Mouse (Mus musculus) thymus, adult 18-20 months (tissue): ENCODE results near the gene Gm12166.

ENCODE experiments used
- DNase-seq, 2 experiments: peaks; one replicate each; pipeline ENCODE4 v3.0.0; 2022; ENCODE audit warnings: mixed read lengths in 2 of 2

Gm12166 gene

GRCm38 (mm10) chr11:46073061-46073849 is 21.1 kb upstream of the Gm12166 start:
- no peak for DNase-seq

- DNase-seq = no peak
Measured at GRCm38 (mm10) chr11:46072466-46073060, 20.4 kb upstream of the Gm12166 start.

GRCm38 (mm10) chr11:46070789-46071188 is 18.7 kb upstream of the Gm12166 start:
- no peak for DNase-seq

GRCm38 (mm10) chr11:46070161-46070560 is 18.0 kb upstream of the Gm12166 start:
- DNase-seq = no peak

GRCm38 (mm10) chr11:46069408-46070003 is 17.4 kb upstream of the Gm12166 start:
- no peak for DNase-seq

GRCm38 (mm10) chr11:46068756-46069407 is 16.8 kb upstream of the Gm12166 start:
- DNase-seq = no peak

GRCm38 (mm10) chr11:46067371-46068060 is 15.4 kb upstream of the Gm12166 start:
- no peak for DNase-seq

- no peak for DNase-seq
Measured at GRCm38 (mm10) chr11:46065201-46066011, 13.3 kb upstream of the Gm12166 start.

- DNase-seq = no peak
Measured at GRCm38 (mm10) chr11:46064767-46065166, 12.6 kb upstream of the Gm12166 start.

- no peak for DNase-seq
Measured at GRCm38 (mm10) chr11:46062993-46063731, 11.0 kb upstream of the Gm12166 start.

- DNase-seq = no peak
Measured at GRCm38 (mm10) chr11:46062569-46062968, 10.4 kb upstream of the Gm12166 start.

GRCm38 (mm10) chr11:46061776-46062445 is 9.8 kb upstream of the Gm12166 start:
- DNase-seq = no peak

- no peak for DNase-seq
Measured at GRCm38 (mm10) chr11:46060651-46061020, 8.5 kb upstream of the Gm12166 start.

GRCm38 (mm10) chr11:46059887-46060650 is 7.9 kb upstream of the Gm12166 start:
- DNase-seq = no peak

GRCm38 (mm10) chr11:46058916-46059315 is 6.8 kb upstream of the Gm12166 start:
- DNase-seq = no peak

GRCm38 (mm10) chr11:46058011-46058410 is 5.9 kb upstream of the Gm12166 start:
- no peak for DNase-seq

GRCm38 (mm10) chr11:46056770-46057411 is 4.8 kb upstream of the Gm12166 start:
- no peak for DNase-seq

GRCm38 (mm10) chr11:46055896-46056769 is 4.0 kb upstream of the Gm12166 start, which contains the start of gene Adam19:
Gene Adam19 (plus strand): TSS chr11:46055992.
- peak in 1 of 2 experiments; percentile 30 for DNase-seq
